Mouse (Mus musculus) midbrain, postnatal 0 days (tissue): ENCODE data around the gene Kbtbd4. TPM values are rescaled to one million over a fixed set of nuclear protein-coding genes. Genes with fewer than 3 reads are reported as not detected.
A peak's percentile ranks its signal among the peaks of the same experiment; 100 is the strongest.

Source experiments
- ATAC-seq: fragments of 200-750 bp; cut with Nextera tagmentation; 2 replicates; pipeline ENCODE4 v1.8.0; 2017; ENCODE audit warnings: moderate number of reproducible peaks, mild to moderate bottlenecking, moderate TSS enrichment, moderate library complexity; ENCODE audit not compliant: low FRiP score
- DNase-seq: peaks from one replicate; pipeline ENCODE4 v3.0.0-alpha.2; 2015; ENCODE audit warnings: low spot score
- H3K27ac ChIP-seq: fragments of 300-500 bp; sonication (generic); 2 replicates; pipeline ENCODE4 v1.5.1; 2014; ENCODE audit warnings: low read depth, mild to moderate bottlenecking, low read length, mixed read lengths
- H3K27me3 ChIP-seq: fragments of 300-500 bp; sonication (generic); 2 replicates; pipeline ENCODE4 v1.6.1; 2014; ENCODE audit warnings: low read length, control low read depth, mixed read lengths; ENCODE audit not compliant: insufficient read depth
- H3K36me3 ChIP-seq: fragments of 300-500 bp; sonication (generic); 2 replicates; pipeline ENCODE4 v1.6.1; 2014; ENCODE audit warnings: low read length, control low read depth, mixed read lengths; ENCODE audit not compliant: insufficient read depth
- H3K4me1 ChIP-seq: fragments of 300-500 bp; sonication (generic); 2 replicates; pipeline ENCODE4 v1.6.1; 2014; ENCODE audit warnings: mild to moderate bottlenecking, control low read depth, antibody characterized with exemption, low read length, mixed read lengths; ENCODE audit not compliant: insufficient read depth
- H3K4me2 ChIP-seq: fragments of 300-500 bp; sonication (generic); 2 replicates; pipeline ENCODE4 v1.6.1; 2014; ENCODE audit warnings: low read depth, mild to moderate bottlenecking, low read length, mixed read lengths; ENCODE audit not compliant: poor library complexity, severe bottlenecking
- H3K4me3 ChIP-seq: fragments of 300-500 bp; sonication (generic); 2 replicates; pipeline ENCODE4 v1.5.1; 2014; ENCODE audit warnings: low read depth, mild to moderate bottlenecking, low read length, moderate library complexity
- H3K9ac ChIP-seq: fragments of 300-500 bp; sonication (generic); replicated peaks from 2 replicates; pipeline ENCODE4 v1.6.1; 2014; ENCODE audit warnings: mild to moderate bottlenecking, low read length, moderate library complexity, mixed read lengths; ENCODE audit not compliant: poor library complexity, severe bottlenecking
- H3K9me3 ChIP-seq: fragments of 300-500 bp; sonication (generic); 2 replicates; pipeline ENCODE4 v1.6.1; 2016; ENCODE audit warnings: low read length, control low read depth
- CTCF ChIP-seq: IDR thresholded peaks from 2 replicates; pipeline ENCODE4 v1.5.1; 2016; ENCODE audit warnings: antibody characterized with exemption, mild to moderate bottlenecking
- WGBS: fragments of 180-500 bp; shearing (Covaris S2); extraction: QIAGEN DNeasy Blood & Tissue Kit; methylation state at CpG from one replicate; pipeline ENCODE4 v1.1.7; 2014; 5-methylcytosine and 5-hydroxymethylcytosine counted together
- polyA plus RNA-seq: library from polyadenylated mRNA; unstranded; fragments of >200 nt; fragmentation: Nextera tagmentation; extraction: Ambion mirVana; gene quantifications from 2 replicates; pipeline ENCODE4 v1.2.1, GENCODE M21; 2015
- total RNA-seq: library from RNA; depleted of rRNA; stranded (reverse); fragments of >200 nt; gene quantifications from 2 replicates; pipeline ENCODE4 v1.2.3, GENCODE M21; 2014; rRNA removed

Kbtbd4 gene
- total and polyA plus RNA-seq, 2 experiments from 2014 or later: 47.7 to 60.0 TPM

GRCm38 (mm10) chr2:90950582-90951194, 46.1 kb downstream of the Kbtbd4 start:
- DNase-seq (no peak), ATAC-seq (no peak)
- Histone ChIP-seq H3K27ac (no peak overlapping the region), H3K4me1 (0 out of 2 replicates have a peak, but pooled peaks cover 5% of the 10 kb centered on the region), H3K27me3 (no peaks in the 10 kb centered on the region), H3K9me3 (no peaks in the 10 kb centered on the region), H3K4me2 (no peak overlapping the region), H3K4me3 (no peak overlapping the region), H3K9ac (no peak overlapping the region), H3K36me3 (no peaks in the 10 kb centered on the region)
- TF ChIP-seq CTCF: no peak

- Histone ChIP-seq H3K27ac (no peak overlapping the region), H3K4me1 (peaks cover 13% of the 10 kb centered on the region; the same call in 1 of the 2 replicates), H3K9ac (no peak overlapping the region), H3K27me3 (no peaks in the 10 kb centered on the region), H3K9me3 (no peaks in the 10 kb centered on the region), H3K4me2 (no peak overlapping the region), H3K36me3 (no peaks in the 10 kb centered on the region), H3K4me3 (no peak overlapping the region)
- DNase-seq (no peak), ATAC-seq (no peak)
- TF ChIP-seq CTCF: no peak
- 65% methylated on average over 3 of the region's 3 CpGs for WGBS
These were observed 48.9 kb downstream of the Kbtbd4 start for GRCm38 (mm10) chr2:90953461-90953860.

- WGBS: 0% methylated on average over 1 of the region's 1 CpGs
- ATAC-seq (peak; percentile 66; the same call in 1 of the 2 replicates), DNase-seq (peak; percentile 56)
These were observed 51.5 kb downstream of the Kbtbd4 start for GRCm38 (mm10) chr2:90956053-90956452.

GRCm38 (mm10) chr2:90958856-90959255, 54.3 kb downstream of the Kbtbd4 start:
- 88% methylated on average over 3 of the region's 3 CpGs for WGBS
- no peak overlapping the region for H3K4me2 ChIP-seq
- no peak overlapping the region for H3K27ac ChIP-seq
- ATAC-seq (no peak), DNase-seq (no peak)
- no peaks in the 10 kb centered on the region for H3K27me3 ChIP-seq
- H3K9me3 ChIP-seq: no peaks in the 10 kb centered on the region
- no peak for TF ChIP-seq CTCF
- H3K4me1 ChIP-seq: peaks cover 11% of the 10 kb centered on the region; the same call in 1 of the 2 replicates
- H3K4me3 ChIP-seq: no peak overlapping the region
- H3K36me3 ChIP-seq: no peaks in the 10 kb centered on the region
- no peak overlapping the region for H3K9ac ChIP-seq

More at GRCm38 (mm10) chr2:90956053-90956452, 51.5 kb downstream of the Kbtbd4 start:
- no peak for TF ChIP-seq CTCF
- H3K4me1 ChIP-seq: peaks cover 13% of the 10 kb centered on the region; the same call in 1 of the 2 replicates
- no peaks in the 10 kb centered on the region for H3K36me3 ChIP-seq
- no peaks in the 10 kb centered on the region for H3K9me3 ChIP-seq
- H3K4me2 ChIP-seq: no peak overlapping the region
- no peaks in the 10 kb centered on the region for H3K27me3 ChIP-seq
- H3K4me3 ChIP-seq: no peak overlapping the region
- H3K27ac ChIP-seq: no peak overlapping the region
- no peak overlapping the region for H3K9ac ChIP-seq

GRCm38 (mm10) chr2:90960012-90960411, 55.5 kb downstream of the Kbtbd4 start:
- 92% methylated on average over 2 of the region's 2 CpGs for WGBS
- H3K4me2 ChIP-seq: no peak overlapping the region
- H3K4me1 ChIP-seq: peaks cover 14% of the 10 kb centered on the region
- no peak for ATAC-seq
- H3K36me3 ChIP-seq: no peaks in the 10 kb centered on the region
- DNase-seq: no peak
- no peak overlapping the region for H3K4me3 ChIP-seq
- no peak overlapping the region for H3K27ac ChIP-seq
- no peak overlapping the region for H3K9ac ChIP-seq
- no peaks in the 10 kb centered on the region for H3K27me3 ChIP-seq
- no peaks in the 10 kb centered on the region for H3K9me3 ChIP-seq
- no peak for TF ChIP-seq CTCF

Other genes with a start within 250 kb of the Kbtbd4 start
- gene Nup160, start 227.5 kb upstream of the Kbtbd4 start, total RNA-seq: 16.2 and 20.9 TPM in 2 replicates
- 10.7 and 11.2 TPM in 2 replicates for gene Nup160, start 227.5 kb upstream of the Kbtbd4 start, polyA plus RNA-seq
- gene Fnbp4, start 159.4 kb upstream of the Kbtbd4 start, total RNA-seq: 71.0 and 82.1 TPM in 2 replicates
- gene Fnbp4, start 159.4 kb upstream of the Kbtbd4 start, polyA plus RNA-seq: 50.4 and 60.3 TPM in 2 replicates
- 0.24 and 1.1 TPM in 2 replicates for gene Agbl2, start 122.0 kb upstream of the Kbtbd4 start, total RNA-seq
- 0.34 and 0.39 TPM in 2 replicates for gene Agbl2, start 122.0 kb upstream of the Kbtbd4 start, polyA plus RNA-seq
- gene Mtch2, start 57.6 kb upstream of the Kbtbd4 start, total RNA-seq: 121 and 124 TPM in 2 replicates
- gene Mtch2, start 57.6 kb upstream of the Kbtbd4 start, polyA plus RNA-seq: 195 and 210 TPM in 2 replicates
- 488 and 629 TPM in 2 replicates for gene C1qtnf4, start 18.9 kb upstream of the Kbtbd4 start, total RNA-seq
- 245 and 271 TPM in 2 replicates for gene C1qtnf4, start 18.9 kb upstream of the Kbtbd4 start, polyA plus RNA-seq
- gene Ndufs3, start 87 bp downstream of the Kbtbd4 start, total RNA-seq: 158 and 196 TPM in 2 replicates
- 251 and 258 TPM in 2 replicates for gene Ndufs3, start 87 bp downstream of the Kbtbd4 start, polyA plus RNA-seq
- gene Celf1, start 35.6 kb downstream of the Kbtbd4 start, total RNA-seq: 82.5 and 85.4 TPM in 2 replicates
- gene Celf1, start 35.6 kb downstream of the Kbtbd4 start, polyA plus RNA-seq: 62.9 and 69.5 TPM in 2 replicates
- gene Rapsn, start 130.9 kb downstream of the Kbtbd4 start, total RNA-seq: 1.7 and 2.4 TPM in 2 replicates
- 0.97 and 1.2 TPM in 2 replicates for gene Rapsn, start 130.9 kb downstream of the Kbtbd4 start, polyA plus RNA-seq
- 166 and 183 TPM in 2 replicates for gene Psmc3, start 149.3 kb downstream of the Kbtbd4 start, total RNA-seq
- 245 and 253 TPM in 2 replicates for gene Psmc3, start 149.3 kb downstream of the Kbtbd4 start, polyA plus RNA-seq
- 34.1 and 40.3 TPM in 2 replicates for gene Slc39a13, start 165.7 kb downstream of the Kbtbd4 start, total RNA-seq
- gene Slc39a13, start 165.7 kb downstream of the Kbtbd4 start, polyA plus RNA-seq: 22.7 and 26.3 TPM in 2 replicates
- gene Spi1, start 177.7 kb downstream of the Kbtbd4 start, total RNA-seq: 4.4 and 10.0 TPM in 2 replicates
- 4.0 and 4.2 TPM in 2 replicates for gene Spi1, start 177.7 kb downstream of the Kbtbd4 start, polyA plus RNA-seq
- gene Mybpc3, start 213.4 kb downstream of the Kbtbd4 start, total RNA-seq: 0.09 TPM in 1 of 2 replicates, not detected in the other
- gene Mybpc3, start 213.4 kb downstream of the Kbtbd4 start, polyA plus RNA-seq: not detected in 2 replicates